In the genomic region with DNA sequence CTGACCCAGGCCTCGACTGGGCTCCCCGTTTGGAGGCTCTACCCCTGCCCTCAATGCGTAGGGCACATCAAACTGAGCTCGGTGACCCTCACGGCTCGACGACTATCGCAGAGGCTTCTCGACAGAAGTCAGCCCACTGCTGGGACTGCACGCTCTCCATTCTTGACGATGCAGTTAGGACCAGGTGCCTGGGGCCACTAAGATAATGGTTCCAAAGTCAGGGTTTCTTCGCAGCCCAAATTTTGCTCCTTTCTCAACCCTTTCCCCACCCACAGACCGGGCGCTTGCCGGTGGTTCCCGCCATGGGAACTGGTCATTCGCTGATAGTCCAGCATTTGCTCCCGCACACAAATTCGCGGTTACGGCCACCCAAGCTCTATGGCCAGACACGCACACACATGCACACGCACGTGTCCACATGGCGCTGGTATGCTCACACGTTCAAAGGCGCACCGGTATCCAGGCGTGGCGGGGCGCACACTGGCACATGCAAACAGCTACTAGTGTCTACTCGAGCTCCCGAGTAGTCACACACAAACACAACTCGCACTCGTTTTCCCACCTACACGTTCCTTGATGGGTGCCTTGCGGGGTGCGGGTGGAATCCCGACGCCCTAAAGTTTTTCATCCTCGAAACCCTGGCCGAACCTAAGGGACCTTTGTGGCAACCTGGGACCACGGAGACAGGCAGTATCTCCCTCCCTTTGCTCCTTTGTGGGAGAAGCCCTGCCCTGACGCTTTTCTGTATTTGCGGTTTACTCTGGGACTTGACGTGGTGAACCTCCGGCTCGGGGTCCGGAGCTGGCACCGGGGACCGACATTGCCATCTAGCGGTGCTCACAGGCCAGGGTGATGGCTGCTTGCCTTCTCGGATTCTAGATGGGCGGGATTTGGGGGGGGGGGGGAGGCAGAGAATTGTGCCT, we compare ENCODE assay signal across 9 mouse cellular contexts. TPM values are rescaled to one million over a fixed set of nuclear protein-coding genes. Genes with fewer than 3 reads are reported as not detected.
DNase-seq lines count a peak whose midpoint lies in the region; ATAC-seq and TF ChIP-seq lines count a peak whose summit lies in the region.
"Had no signal": no experiment of that assay in that cellular context is flagged by ENCODE, and none has a peak within 500 bp of the region (broad histone marks: within the 10 kb centered on the region; RNA-seq: fewer than 3 reads in every experiment).

No protein-coding gene starts in this region.

- TF ChIP-seq POLR2A in ES-Bruce4 (IDR thresholded peaks at IDR 0.05; ENCODE audit: insufficient read depth, low read length): no peak

- no peak overlapping the region for H3K27ac ChIP-seq in ES-Bruce4 (ENCODE audit: insufficient read depth, low read length)
- H3K27ac ChIP-seq in liver, embryonic 16.5 days (ENCODE audit: low read length): no peak overlapping the region
- H3K27ac ChIP-seq in neural tube, embryonic 12.5 days: no peak overlapping the region

- no peaks in the 10 kb centered on the region for H3K36me3 ChIP-seq in ES-Bruce4 (ENCODE audit: control insufficient read depth, insufficient read depth, low read length, poor library complexity, severe bottlenecking)
- no peaks in the 10 kb centered on the region for H3K36me3 ChIP-seq in liver, embryonic 16.5 days (ENCODE audit: control insufficient read depth, insufficient read depth)
- peaks cover 4% of the 10 kb centered on the region; the same call in 1 of the 2 replicates for H3K36me3 ChIP-seq in neural tube, embryonic 12.5 days

- ATAC-seq in granulocyte monocyte progenitor cell, adult 5-6 weeks (replicated peaks; ENCODE audit: poor library complexity, severe bottlenecking): peak; percentile 45
- no peak for ATAC-seq in liver, embryonic 16.5 days (ENCODE audit: low read depth)
- ATAC-seq in neural tube, embryonic 12.5 days (ENCODE audit: low FRiP score, low read depth): no peak

- H3K4me3 ChIP-seq in ES-Bruce4 (ENCODE audit: low read depth, low read length): peak overlapping the region; percentile 67
- H3K4me3 ChIP-seq in liver, embryonic 16.5 days (ENCODE audit: low read depth, low read length): peak overlapping the region; percentile 43
- H3K4me3 ChIP-seq in neural tube, embryonic 12.5 days: peak overlapping the region; percentile 27

- 0 out of 2 replicates have a peak, but pooled peaks have one; percentile 24 for TF ChIP-seq EP300 in ES-Bruce4 (IDR thresholded peaks at IDR 0.05; ENCODE audit: insufficient read depth, low read depth, low read length)

- peaks cover 2% of the 10 kb centered on the region for H3K4me1 ChIP-seq in ES-Bruce4 (ENCODE audit: control insufficient read depth, insufficient read depth, low read length)
- H3K4me1 ChIP-seq in liver, embryonic 16.5 days (ENCODE audit: control insufficient read depth, low read depth, low read length): peaks cover 30% of the 10 kb centered on the region
- peaks cover 29% of the 10 kb centered on the region for H3K4me1 ChIP-seq in neural tube, embryonic 12.5 days

- 3% methylated on average over 54 of the region's 54 CpGs for WGBS in liver, embryonic 16.5 days (ENCODE audit: insufficient replicate concordance)
- WGBS in neural tube, embryonic 12.5 days: 5% methylated on average over 54 of the region's 54 CpGs

- peaks cover 9% of the 10 kb centered on the region; the same call in 1 of the 2 replicates for H3K27me3 ChIP-seq in ES-Bruce4 (ENCODE audit: control insufficient read depth, insufficient read depth, low read length, poor library complexity, severe bottlenecking)
- peaks cover 40% of the 10 kb centered on the region for H3K27me3 ChIP-seq in liver, embryonic 16.5 days (ENCODE audit: control insufficient read depth, insufficient read depth, low read depth, low read length)
- H3K27me3 ChIP-seq in neural tube, embryonic 12.5 days (replicated peaks): peaks cover 49% of the 10 kb centered on the region

- peak overlapping the region; percentile 59 for H3K4me2 ChIP-seq in liver, embryonic 16.5 days (ENCODE audit: low read depth, low read length)
- H3K4me2 ChIP-seq in neural tube, embryonic 12.5 days (replicated peaks): peak overlapping the region; percentile 91

- H3K9me3 ChIP-seq in ES-Bruce4 (replicated peaks; ENCODE audit: control insufficient read depth, insufficient read depth, low read length, poor library complexity, severe bottlenecking): no peaks in the 10 kb centered on the region
- no peaks in the 10 kb centered on the region for H3K9me3 ChIP-seq in liver, embryonic 16.5 days (replicated peaks; ENCODE audit: control insufficient read depth, low read length)
- H3K9me3 ChIP-seq in neural tube, embryonic 12.5 days: no peaks in the 10 kb centered on the region

- DNase-seq in B cell, adult 2 months: peak; percentile 73
- peak; percentile 91 to 93 for DNase-seq in cerebellum, postnatal 10 days
- peak; percentile 71 for DNase-seq in kidney, adult 18-20 months
- DNase-seq in urinary bladder, postnatal 4 days (ENCODE audit: low spot score in 2 of 2): no peak

- peak; percentile 82 for TF ChIP-seq CTCF in ES-Bruce4 (IDR thresholded peaks at IDR 0.05; ENCODE audit: low read depth, low read length)

- H3K9ac ChIP-seq in ES-Bruce4 (ENCODE audit: low read depth, poor library complexity, severe bottlenecking): peak overlapping the region; percentile 53; the same call in 1 of the 2 replicates
- H3K9ac ChIP-seq in liver, embryonic 16.5 days (ENCODE audit: low read depth, low read length): no peak overlapping the region
- no peak overlapping the region for H3K9ac ChIP-seq in neural tube, embryonic 12.5 days

RNA-seq across cellular contexts. Expression of a gene that starts 3.4 kb away (rescaled TPM):
- polyA plus RNA-seq in ES-Bruce4 (2011; ENCODE audit: insufficient read depth, insufficient read length, low read depth, missing spikeins): 0.78 and 0.97 TPM in 2 replicates
- total RNA-seq in granulocyte monocyte progenitor cell, adult 5-6 weeks (2014; fragmentation: Nextera tagmentation): not detected in 2 replicates
- 0.26 TPM in 1 of 2 replicates, not detected in the other for total RNA-seq in granulocyte monocyte progenitor cell, adult 5-6 weeks (2017)
- polyA plus RNA-seq in liver, embryonic 16.5 days (2015; fragmentation: Nextera tagmentation; extraction: Ambion mirVana): 0.06 TPM in 1 of 2 replicates, not detected in the other
- polyA plus RNA-seq in neural tube, embryonic 12.5 days (2016; fragmentation: Nextera tagmentation; extraction: Ambion mirVana): 0.50 and 0.96 TPM in 2 replicates

RNA-seq across cellular contexts. Expression of a gene that starts 8.4 kb away (rescaled TPM):
- 156 and 167 TPM in 2 replicates for polyA plus RNA-seq in ES-Bruce4 (2011; ENCODE audit: insufficient read depth, insufficient read length, low read depth, missing spikeins)
- total RNA-seq in granulocyte monocyte progenitor cell, adult 5-6 weeks (2014; fragmentation: Nextera tagmentation): 1.3 and 4.1 TPM in 2 replicates
- not detected in 2 replicates for total RNA-seq in granulocyte monocyte progenitor cell, adult 5-6 weeks (2017)
- polyA plus RNA-seq in liver, embryonic 16.5 days (2015; fragmentation: Nextera tagmentation; extraction: Ambion mirVana): 12.6 and 15.2 TPM in 2 replicates
- polyA plus RNA-seq in neural tube, embryonic 12.5 days (2016; fragmentation: Nextera tagmentation; extraction: Ambion mirVana): 774 and 775 TPM in 2 replicates

RNA-seq across cellular contexts. Expression of a gene that starts 21.8 kb away (rescaled TPM):
- not detected in 2 replicates for polyA plus RNA-seq in ES-Bruce4 (2011; ENCODE audit: insufficient read depth, insufficient read length, low read depth, missing spikeins)
- total RNA-seq in granulocyte monocyte progenitor cell, adult 5-6 weeks (2014; fragmentation: Nextera tagmentation): not detected in 2 replicates
- total RNA-seq in granulocyte monocyte progenitor cell, adult 5-6 weeks (2017): 0.21 TPM in 1 of 2 replicates, not detected in the other
- polyA plus RNA-seq in liver, embryonic 16.5 days (2015; fragmentation: Nextera tagmentation; extraction: Ambion mirVana): 0.68 and 1.0 TPM in 2 replicates
- polyA plus RNA-seq in neural tube, embryonic 12.5 days (2016; fragmentation: Nextera tagmentation; extraction: Ambion mirVana): 0.29 and 0.32 TPM in 2 replicates
- total RNA-seq: layer of hippocampus, adult 18-20 months had no signal

RNA-seq across cellular contexts. Expression of a gene that starts 52.0 kb away (rescaled TPM):
- 28.1 and 29.6 TPM in 2 replicates for polyA plus RNA-seq in ES-Bruce4 (2011; ENCODE audit: insufficient read depth, insufficient read length, low read depth, missing spikeins)
- 115 and 135 TPM in 2 replicates for total RNA-seq in granulocyte monocyte progenitor cell, adult 5-6 weeks (2014; fragmentation: Nextera tagmentation)
- total RNA-seq in granulocyte monocyte progenitor cell, adult 5-6 weeks (2017): 75.7 and 89.4 TPM in 2 replicates
- 20.2 and 24.1 TPM in 2 replicates for polyA plus RNA-seq in liver, embryonic 16.5 days (2015; fragmentation: Nextera tagmentation; extraction: Ambion mirVana)
- 36.0 and 41.6 TPM in 2 replicates for polyA plus RNA-seq in neural tube, embryonic 12.5 days (2016; fragmentation: Nextera tagmentation; extraction: Ambion mirVana)

Comparison
In these comparisons a context has a peak if more than half of its experiments do, and no peak if none do; other contexts are left out.
1. DNase-seq: peak in B cell, adult 2 months (2 of 2), cerebellum, postnatal 10 days (2 of 2) and kidney, adult 18-20 months (single experiment); none in urinary bladder, postnatal 4 days (0 of 2).
2. Peak in every context shown above with its lines, with median percentiles within 50 percentile points of each other: H3K4me3 ChIP-seq.